Mouse (Mus musculus) liver, adult 10 weeks (tissue): Measurements from ENCODE around the gene Vmn1r32. TPM values are rescaled to one million over a fixed set of nuclear protein-coding genes. Genes with fewer than 3 reads are reported as not detected.

ENCODE experiments used
- polyA plus RNA-seq: library from polyadenylated mRNA; stranded (reverse); fragments of 350-450 nt; fragmentation: Illumina TruSeq; extraction: RNeasy Lipid Tissue Mini Kit (QIAGEN cat#74804); gene quantifications from one replicate; pipeline ENCODE4 v1.2.3, GENCODE M21; 2014; ENCODE audit warnings: low read depth, low replicate concordance

Vmn1r32 gene
- polyA plus RNA-seq, result not detected

GRCm38 (mm10) chr6:66559996-66560395 is at the start of gene Vmn1r32:
Gene Vmn1r32, minus strand, starts transcription at chr6:66560096.

GRCm38 (mm10) chr6:66535028-66535862 is 24.7 kb downstream of the Vmn1r32 start, which contains the start of gene Mad2l1:
Gene Mad2l1, plus strand, starts transcription at chr6:66535390.

Other genes with a start within 250 kb of the Vmn1r32 start
- gene Mad2l1, start 24.7 kb downstream of the Vmn1r32 start, polyA plus RNA-seq, result 9.8 TPM
- gene Vmn1r33, start 58.2 kb upstream of the Vmn1r32 start, polyA plus RNA-seq, result not detected
- not detected for gene Vmn1r34, start 83.8 kb upstream of the Vmn1r32 start, polyA plus RNA-seq
- not detected for gene Vmn1r35, start 125.8 kb upstream of the Vmn1r32 start, polyA plus RNA-seq
- not detected for gene Vmn1r36, start 159.1 kb upstream of the Vmn1r32 start, polyA plus RNA-seq
- not detected for gene Vmn1r37, start 169.3 kb upstream of the Vmn1r32 start, polyA plus RNA-seq
- not detected for gene Vmn1r38, start 222.5 kb upstream of the Vmn1r32 start, polyA plus RNA-seq